Mouse (Mus musculus): ENCODE data around the gene Sco1.

- TF ChIP-seq CTCF (IDR thresholded peaks at IDR 0.05; ENCODE audit: low read depth) (no peak), EP300 (IDR thresholded peaks at IDR 0.05; ENCODE audit: low read depth) (no peak)
Measured at GRCm38 (mm10) chr11:67079740-67080139, 27.3 kb downstream of the Sco1 start.
